Comparison of ENCODE assay signal across 10 mouse cellular contexts in the genomic region with DNA sequence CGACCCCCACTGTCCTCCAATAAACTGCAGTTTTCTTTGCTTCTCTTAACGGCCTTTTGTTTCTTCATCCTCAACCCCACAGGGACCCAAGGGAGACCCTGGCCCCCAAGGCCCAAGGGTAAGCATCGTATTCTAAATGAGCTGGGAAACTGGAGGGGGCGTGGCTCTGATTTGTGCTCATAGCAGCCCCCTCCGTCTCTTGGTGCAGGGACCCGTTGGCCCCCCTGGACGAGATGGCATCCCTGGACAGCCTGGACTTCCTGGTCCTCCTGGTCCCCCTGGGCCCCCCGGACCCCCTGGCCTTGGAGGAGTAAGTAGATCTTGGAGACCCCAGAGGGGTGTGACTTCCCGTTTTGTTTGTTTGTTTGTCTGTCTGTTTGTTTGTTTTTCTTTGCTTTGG. TPM values are rescaled to one million over a fixed set of nuclear protein-coding genes. Genes with fewer than 3 reads are reported as not detected.
DNase-seq lines count a peak whose midpoint lies in the region; ATAC-seq and TF ChIP-seq lines count a peak whose summit lies in the region.
"Had no signal": no experiment of that assay in that cellular context is flagged by ENCODE, and none has a peak within 500 bp of the region (broad histone marks: within the 10 kb centered on the region; RNA-seq: fewer than 3 reads in every experiment).

No protein-coding gene starts in this region.

- 27% methylated on average over 9 of the region's 9 CpGs for WGBS in heart, embryonic 14.5 days
- WGBS in heart, embryonic 16.5 days: 19% methylated on average over 9 of the region's 9 CpGs
- 21% methylated on average over 9 of the region's 9 CpGs for WGBS in liver, embryonic 12.5 days (ENCODE audit: insufficient replicate concordance)

- no peak for DNase-seq in heart, adult 9 months (ENCODE audit: low spot score in 2 of 2)
- no peak for DNase-seq in layer of hippocampus, postnatal 14 days (ENCODE audit: low spot score in 2 of 2)
- DNase-seq: cerebellum, adult 8-10 months; kidney, postnatal 4 days had no signal

- H3K27me3 ChIP-seq in heart, embryonic 14.5 days (ENCODE audit: control insufficient read depth, insufficient read depth, low read length): peaks cover 53% of the 10 kb centered on the region
- peaks cover 92% of the 10 kb centered on the region for H3K27me3 ChIP-seq in E14TG2a.4 (ENCODE audit: insufficient read depth, low read length)
- peaks cover 22% of the 10 kb centered on the region for H3K27me3 ChIP-seq in heart, embryonic 16.5 days (ENCODE audit: control insufficient read depth, insufficient read depth, low read length)
- H3K27me3 ChIP-seq in liver, embryonic 12.5 days (replicated peaks): peaks cover 99% of the 10 kb centered on the region

- no peaks in the 10 kb centered on the region for H3K9me3 ChIP-seq in heart, embryonic 14.5 days (ENCODE audit: control insufficient read depth, low read length)
- H3K9me3 ChIP-seq in E14TG2a.4 (ENCODE audit: low read length): no peaks in the 10 kb centered on the region
- no peaks in the 10 kb centered on the region for H3K9me3 ChIP-seq in heart, embryonic 16.5 days (replicated peaks; ENCODE audit: control insufficient read depth, low read length)
- no peaks in the 10 kb centered on the region for H3K9me3 ChIP-seq in liver, embryonic 12.5 days (replicated peaks)

- peaks cover 8 to 14% of the 10 kb centered on the region in 2 experiments for H3K4me1 ChIP-seq in heart, embryonic 14.5 days (ENCODE audit: control insufficient read depth in 2 of 2, insufficient read depth in 2 of 2, low read length in 2 of 2)
- H3K4me1 ChIP-seq in E14TG2a.4 (replicated peaks; ENCODE audit: low read depth, low read length): peaks cover 38% of the 10 kb centered on the region
- peaks cover 15% of the 10 kb centered on the region for H3K4me1 ChIP-seq in heart, embryonic 16.5 days (ENCODE audit: control insufficient read depth, insufficient read depth, low read length)
- H3K4me1 ChIP-seq in liver, embryonic 12.5 days: peaks cover 14% of the 10 kb centered on the region

- H3K36me3 ChIP-seq in heart, embryonic 14.5 days (ENCODE audit: control insufficient read depth, insufficient read depth, low read length): peaks cover 28% of the 10 kb centered on the region; the same call in 1 of the 2 replicates
- H3K36me3 ChIP-seq in E14TG2a.4 (ENCODE audit: insufficient read depth, low read length): no peaks in the 10 kb centered on the region
- H3K36me3 ChIP-seq in heart, embryonic 16.5 days (ENCODE audit: control insufficient read depth, insufficient read depth): no peaks in the 10 kb centered on the region
- H3K36me3 ChIP-seq in liver, embryonic 12.5 days: no peaks in the 10 kb centered on the region

- peak overlapping the region; percentile 76 for H3K4me2 ChIP-seq in heart, embryonic 14.5 days (ENCODE audit: low read length)
- peak overlapping the region; percentile 83 for H3K4me2 ChIP-seq in heart, embryonic 16.5 days (ENCODE audit: low read depth, low read length)
- H3K4me2 ChIP-seq in liver, embryonic 12.5 days: peak overlapping the region; percentile 64

- ATAC-seq in heart, embryonic 14.5 days (ENCODE audit: insufficient number of reproducible peaks, insufficient read depth, low FRiP score, low read depth): no peak
- no peak for ATAC-seq in heart, embryonic 16.5 days (replicated peaks; ENCODE audit: extremely low read depth, insufficient read depth, low FRiP score)
- no peak for ATAC-seq in liver, embryonic 12.5 days
- no peak for ATAC-seq in cerebellum, adult (ENCODE audit: insufficient number of reproducible peaks, low FRiP score, low TSS enrichment)
- no peak for ATAC-seq in megakaryocyte, adult 5-6 weeks (ENCODE audit: poor library complexity, severe bottlenecking)

- H3K27ac ChIP-seq in heart, embryonic 14.5 days (replicated peaks in 1 of 2; ENCODE audit: control insufficient read depth in 1 of 2, insufficient read depth in 1 of 2, low read depth in 2 of 2, low read length in 2 of 2): peak overlapping the region in 1 of 2 experiments; percentile 83; a peak in 1 of 4 replicates
- peak overlapping the region; percentile 81; the same call in 1 of the 2 replicates for H3K27ac ChIP-seq in heart, embryonic 16.5 days (ENCODE audit: low read length)
- no peak overlapping the region for H3K27ac ChIP-seq in liver, embryonic 12.5 days

- peak overlapping the region; percentile 79 for H3K9ac ChIP-seq in heart, embryonic 14.5 days (ENCODE audit: low read length)
- peak overlapping the region; percentile 73 for H3K9ac ChIP-seq in heart, embryonic 16.5 days (ENCODE audit: low read length)
- no peak overlapping the region for H3K9ac ChIP-seq in liver, embryonic 12.5 days

- no peak for TF ChIP-seq CTCF in E14TG2a.4 (conservative IDR thresholded peaks at IDR 0.05; ENCODE audit: low read length)

- H3K4me3 ChIP-seq in heart, embryonic 14.5 days (ENCODE audit: control insufficient read depth in 1 of 2, insufficient read depth in 1 of 2, low read depth in 1 of 2, low read length in 2 of 2): peak overlapping the region; percentile 48 to 59
- 0 out of 2 replicates have a peak overlapping the region, but pooled peaks have one; percentile 20 for H3K4me3 ChIP-seq in E14TG2a.4 (replicated peaks; ENCODE audit: low read length)
- H3K4me3 ChIP-seq in heart, embryonic 16.5 days (ENCODE audit: low read length): peak overlapping the region; percentile 54
- H3K4me3 ChIP-seq in liver, embryonic 12.5 days: no peak overlapping the region

RNA-seq across cellular contexts. Expression of a gene that starts 2.3 kb away (rescaled TPM):
- polyA plus RNA-seq in heart, embryonic 14.5 days (2014; fragmentation: Nextera tagmentation; extraction: Ambion mirVana): 447 and 511 TPM in 2 replicates
- 669 and 799 TPM in 2 replicates for polyA plus RNA-seq in heart, embryonic 16.5 days (2015; fragmentation: Nextera tagmentation; extraction: Ambion mirVana)
- polyA plus RNA-seq in liver, embryonic 12.5 days (2016; fragmentation: Nextera tagmentation; extraction: Ambion mirVana): 135 and 153 TPM in 2 replicates
- 10 to 100 TPM; 39.7 to 59.5 TPM for total RNA-seq in layer of hippocampus, postnatal 14 days (2021)
- total RNA-seq in megakaryocyte, adult 5-6 weeks (2015): 0.36 and 0.42 TPM in 2 replicates
- 0.49 and 4.8 TPM in 2 replicates for total RNA-seq in megakaryocyte, adult 5-6 weeks (2017)

RNA-seq across cellular contexts. Expression of a gene that starts 29.1 kb away (rescaled TPM):
- polyA plus RNA-seq in heart, embryonic 14.5 days (2014; fragmentation: Nextera tagmentation; extraction: Ambion mirVana): 0.24 TPM in 2 replicates
- polyA plus RNA-seq in heart, embryonic 16.5 days (2015; fragmentation: Nextera tagmentation; extraction: Ambion mirVana): 0.33 TPM in 1 of 2 replicates, not detected in the other
- polyA plus RNA-seq in liver, embryonic 12.5 days (2016; fragmentation: Nextera tagmentation; extraction: Ambion mirVana): not detected in 2 replicates
- total RNA-seq in layer of hippocampus, postnatal 14 days (2021): not detected
- not detected in 2 replicates for total RNA-seq in megakaryocyte, adult 5-6 weeks (2015)
- total RNA-seq in megakaryocyte, adult 5-6 weeks (2017): not detected in 2 replicates

RNA-seq across cellular contexts. Expression of a gene that starts 37.8 kb away (rescaled TPM):
- polyA plus RNA-seq in heart, embryonic 14.5 days (2014; fragmentation: Nextera tagmentation; extraction: Ambion mirVana): 34.6 and 36.7 TPM in 2 replicates
- polyA plus RNA-seq in heart, embryonic 16.5 days (2015; fragmentation: Nextera tagmentation; extraction: Ambion mirVana): 27.9 and 29.4 TPM in 2 replicates
- 0.17 TPM in 1 of 2 replicates, not detected in the other for polyA plus RNA-seq in liver, embryonic 12.5 days (2016; fragmentation: Nextera tagmentation; extraction: Ambion mirVana)
- under 1 TPM; 0.95 to 0.99 TPM for total RNA-seq in layer of hippocampus, postnatal 14 days (2021)
- total RNA-seq in megakaryocyte, adult 5-6 weeks (2015): not detected in 2 replicates
- not detected in 2 replicates for total RNA-seq in megakaryocyte, adult 5-6 weeks (2017)

RNA-seq across cellular contexts. Expression of a gene that starts 52.5 kb away (rescaled TPM):
- polyA plus RNA-seq in heart, embryonic 14.5 days (2014; fragmentation: Nextera tagmentation; extraction: Ambion mirVana): 8.1 and 8.6 TPM in 2 replicates
- polyA plus RNA-seq in heart, embryonic 16.5 days (2015; fragmentation: Nextera tagmentation; extraction: Ambion mirVana): 5.8 and 6.4 TPM in 2 replicates
- polyA plus RNA-seq in liver, embryonic 12.5 days (2016; fragmentation: Nextera tagmentation; extraction: Ambion mirVana): 13.4 and 14.1 TPM in 2 replicates
- total RNA-seq in layer of hippocampus, postnatal 14 days (2021): 100 to 1,000 TPM; 705 to 706 TPM
- total RNA-seq in megakaryocyte, adult 5-6 weeks (2015): 73.7 and 76.7 TPM in 2 replicates
- 155 and 158 TPM in 2 replicates for total RNA-seq in megakaryocyte, adult 5-6 weeks (2017)

Comparison
In these comparisons a context has a peak if more than half of its experiments do, and no peak if none do; other contexts are left out.
1. RNA of a gene that starts 37.8 kb away (polyA plus RNA-seq): 34.6 to 36.7 TPM in heart, embryonic 14.5 days and 27.9 to 29.4 TPM in heart, embryonic 16.5 days; 0.17 TPM in liver, embryonic 12.5 days; every median in the first group is over 10 times any median in the second.
2. Peak in every context shown above with its lines, with median percentiles within 50 percentile points of each other: H3K4me2 ChIP-seq.